Mouse (Mus musculus): ENCODE measurements around the gene Prss57. TPM values are rescaled to one million over a fixed set of nuclear protein-coding genes. Genes with fewer than 3 reads are reported as not detected.
A peak's percentile ranks its signal among the peaks of the same experiment; 100 is the strongest.
"Not testable (repeated sequence)": the region's sequence is repeated elsewhere in the genome, so short reads cannot be mapped to it uniquely, and the experiment has no call there.

Prss57 gene
- total RNA-seq, 1 experiment from 2014 or later: 10.0 TPM

- no peak for ATAC-seq (replicated peaks in 1 of 2; ENCODE audit: insufficient read depth in 1 of 2, low FRiP score in 2 of 2, low TSS enrichment in 1 of 2, low read depth in 1 of 2, poor library complexity in 2 of 2, severe bottlenecking in 2 of 2)
Measured at GRCm38 (mm10) chr10:79769329-79769728, 21.4 kb downstream of the Prss57 start.

GRCm38 (mm10) chr10:79768400-79768799 is 22.4 kb downstream of the Prss57 start:
- ATAC-seq (replicated peaks in 1 of 2; ENCODE audit: insufficient read depth in 1 of 2, low FRiP score in 2 of 2, low TSS enrichment in 1 of 2, low read depth in 1 of 2, poor library complexity in 2 of 2, severe bottlenecking in 2 of 2): no peak

- peak in 1 of 2 experiments; percentile 33; a peak in 3 of 4 replicates for ATAC-seq (replicated peaks in 1 of 2; ENCODE audit: insufficient read depth in 1 of 2, low FRiP score in 2 of 2, low TSS enrichment in 1 of 2, low read depth in 1 of 2, poor library complexity in 2 of 2, severe bottlenecking in 2 of 2)
Measured at GRCm38 (mm10) chr10:79767372-79768244, 23.2 kb downstream of the Prss57 start.

GRCm38 (mm10) chr10:79766508-79767325 is 24.0 kb downstream of the Prss57 start, which contains the start of gene Rnf126:
Rnf126 (minus strand) TSS chr10:79766952.
- ATAC-seq (replicated peaks in 1 of 2; ENCODE audit: insufficient read depth in 1 of 2, low FRiP score in 2 of 2, low TSS enrichment in 1 of 2, low read depth in 1 of 2, poor library complexity in 2 of 2, severe bottlenecking in 2 of 2): peak; percentile 93 to 94

GRCm38 (mm10) chr10:79766001-79766507 is 24.7 kb downstream of the Prss57 start:
- no peak for ATAC-seq (replicated peaks in 1 of 2; ENCODE audit: insufficient read depth in 1 of 2, low FRiP score in 2 of 2, low TSS enrichment in 1 of 2, low read depth in 1 of 2, poor library complexity in 2 of 2, severe bottlenecking in 2 of 2)

GRCm38 (mm10) chr10:79765228-79765745 is 25.5 kb downstream of the Prss57 start:
- no peak for ATAC-seq (replicated peaks in 1 of 2; ENCODE audit: insufficient read depth in 1 of 2, low FRiP score in 2 of 2, low TSS enrichment in 1 of 2, low read depth in 1 of 2, poor library complexity in 2 of 2, severe bottlenecking in 2 of 2)

GRCm38 (mm10) chr10:79764234-79764633 is 26.5 kb downstream of the Prss57 start:
- no peak for ATAC-seq (replicated peaks in 1 of 2; ENCODE audit: insufficient read depth in 1 of 2, low FRiP score in 2 of 2, low TSS enrichment in 1 of 2, low read depth in 1 of 2, poor library complexity in 2 of 2, severe bottlenecking in 2 of 2)

GRCm38 (mm10) chr10:79762875-79763274 is 27.9 kb downstream of the Prss57 start:
- ATAC-seq (replicated peaks in 1 of 2; ENCODE audit: insufficient read depth in 1 of 2, low FRiP score in 2 of 2, low TSS enrichment in 1 of 2, low read depth in 1 of 2, poor library complexity in 2 of 2, severe bottlenecking in 2 of 2): no peak

GRCm38 (mm10) chr10:79760603-79761143 is 30.1 kb downstream of the Prss57 start:
- no peak for ATAC-seq (replicated peaks in 1 of 2; ENCODE audit: insufficient read depth in 1 of 2, low FRiP score in 2 of 2, low TSS enrichment in 1 of 2, low read depth in 1 of 2, poor library complexity in 2 of 2, severe bottlenecking in 2 of 2)

GRCm38 (mm10) chr10:79759675-79760074 is 31.1 kb downstream of the Prss57 start:
- ATAC-seq (replicated peaks in 1 of 2; ENCODE audit: insufficient read depth in 1 of 2, low FRiP score in 2 of 2, low TSS enrichment in 1 of 2, low read depth in 1 of 2, poor library complexity in 2 of 2, severe bottlenecking in 2 of 2): not testable (repeated sequence)

GRCm38 (mm10) chr10:79756660-79757059 is 34.1 kb downstream of the Prss57 start:
- ATAC-seq (replicated peaks in 1 of 2; ENCODE audit: insufficient read depth in 1 of 2, low FRiP score in 2 of 2, low TSS enrichment in 1 of 2, low read depth in 1 of 2, poor library complexity in 2 of 2, severe bottlenecking in 2 of 2): no peak

GRCm38 (mm10) chr10:79755854-79756253 is 34.9 kb downstream of the Prss57 start:
- no peak for ATAC-seq (replicated peaks in 1 of 2; ENCODE audit: insufficient read depth in 1 of 2, low FRiP score in 2 of 2, low TSS enrichment in 1 of 2, low read depth in 1 of 2, poor library complexity in 2 of 2, severe bottlenecking in 2 of 2)

GRCm38 (mm10) chr10:79754856-79755516 is 35.8 kb downstream of the Prss57 start, which contains the start of gene Fgf22:
Fgf22 (plus strand) TSS chr10:79755076.
- ATAC-seq (replicated peaks in 1 of 2; ENCODE audit: insufficient read depth in 1 of 2, low FRiP score in 2 of 2, low TSS enrichment in 1 of 2, low read depth in 1 of 2, poor library complexity in 2 of 2, severe bottlenecking in 2 of 2): peak; percentile 17 to 64

- ATAC-seq (replicated peaks in 1 of 2; ENCODE audit: insufficient read depth in 1 of 2, low FRiP score in 2 of 2, low TSS enrichment in 1 of 2, low read depth in 1 of 2, poor library complexity in 2 of 2, severe bottlenecking in 2 of 2): no peak
Measured at GRCm38 (mm10) chr10:79748496-79748895, 42.3 kb downstream of the Prss57 start.

- ATAC-seq (replicated peaks in 1 of 2; ENCODE audit: insufficient read depth in 1 of 2, low FRiP score in 2 of 2, low TSS enrichment in 1 of 2, low read depth in 1 of 2, poor library complexity in 2 of 2, severe bottlenecking in 2 of 2): peak in 1 of 2 experiments; percentile 30; a peak in 1 of 4 replicates
Measured at GRCm38 (mm10) chr10:79746774-79747151, 44.0 kb downstream of the Prss57 start.

- ATAC-seq (replicated peaks in 1 of 2; ENCODE audit: insufficient read depth in 1 of 2, low FRiP score in 2 of 2, low TSS enrichment in 1 of 2, low read depth in 1 of 2, poor library complexity in 2 of 2, severe bottlenecking in 2 of 2): peak; percentile 96
Measured at GRCm38 (mm10) chr10:79745898-79746773, 44.6 kb downstream of the Prss57 start, which contains the start of gene Polrmt. Polrmt (minus strand) TSS chr10:79746581.
